Mouse (Mus musculus) cerebellum, adult 2 months (tissue): ENCODE data around the gene Fyb.

Source experiments
- CTCF ChIP-seq: fragments of 200-500 bp; IDR thresholded peaks from 2 replicates; pipeline ENCODE4 v1.5.1; 2011; ENCODE audit warnings: low read depth, mild to moderate bottlenecking, control low read depth, low read length, moderate library complexity, borderline replicate concordance; ENCODE audit not compliant: insufficient read depth
- POLR2A ChIP-seq: fragments of 200-500 bp; IDR thresholded peaks from 2 replicates; pipeline ENCODE4 v1.6.1; 2011; ENCODE audit warnings: low read length, control low read depth, borderline replicate concordance; ENCODE audit not compliant: insufficient read depth

- TF ChIP-seq POLR2A (no peak), CTCF (no peak)
These were observed 11.9 kb downstream of the Fyb start for GRCm38 (mm10) chr15:6534592-6534991.
